Mouse (Mus musculus): ENCODE results near the gene Tenm2.

Tenm2 gene

DNA sequence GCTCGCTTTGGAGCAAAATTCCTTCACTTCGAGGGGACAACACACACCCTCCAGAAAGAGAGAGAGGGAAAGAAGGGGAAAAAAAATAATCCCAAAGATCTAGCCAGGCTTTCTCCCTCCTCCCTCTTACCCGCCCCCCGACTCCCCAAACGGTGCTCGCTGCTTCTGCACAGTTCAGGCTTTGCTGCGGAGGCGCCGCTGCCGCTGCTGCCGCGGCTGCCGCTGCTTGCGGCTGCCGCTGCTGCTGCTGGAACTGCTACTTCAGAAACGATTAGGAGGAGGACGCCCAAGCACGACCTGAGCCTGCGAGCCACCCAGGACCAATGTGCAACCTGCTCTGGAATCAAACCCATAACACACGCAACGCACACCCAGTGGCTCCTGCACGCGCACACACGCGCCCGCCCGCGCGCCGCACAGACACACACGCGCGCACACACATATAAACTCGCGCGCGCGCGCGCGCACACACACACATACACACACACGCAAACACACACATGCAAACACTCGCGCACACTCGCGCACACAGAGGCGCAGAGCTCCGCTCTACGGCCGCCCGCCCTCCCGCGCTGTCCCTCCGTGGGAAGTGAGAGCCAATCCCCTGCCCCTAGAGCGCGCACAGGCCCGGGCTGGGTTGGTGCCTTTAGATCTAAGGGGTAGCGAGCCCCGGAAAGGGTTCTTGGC is at the start of gene Tenm2:
Gene Tenm2, minus strand, starts transcription at position 51 of the 687 bp plus-strand sequence.
- peak; percentile 91 for DNase-seq (ENCODE audit: low read depth, low spot score)

DNA sequence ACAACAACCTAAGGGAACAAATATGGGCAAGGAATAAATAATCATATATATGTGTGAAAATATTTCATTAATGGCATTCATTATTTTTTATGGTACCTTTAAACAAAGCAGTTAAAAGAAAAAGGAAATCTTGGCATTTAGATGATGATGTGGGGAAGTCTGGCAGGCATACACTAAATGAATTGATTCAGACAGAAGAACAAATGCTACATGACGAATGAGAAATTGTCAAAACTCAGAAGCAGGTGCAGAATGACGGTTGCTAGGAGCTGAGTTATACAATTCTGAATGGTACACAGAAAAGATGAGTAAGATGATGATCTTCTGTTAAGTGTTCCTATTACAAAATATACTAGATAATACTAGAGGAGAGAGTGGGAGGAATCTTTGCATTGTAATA is 49.4 kb upstream of the Tenm2 start:
- DNase-seq (ENCODE audit: low read depth, low spot score): peak; percentile 42

- DNase-seq (ENCODE audit: low read depth, low spot score): no peak
These were observed 13.0 kb upstream of the Tenm2 start for GRCm38 (mm10) chr11:37248796-37249195.

DNA sequence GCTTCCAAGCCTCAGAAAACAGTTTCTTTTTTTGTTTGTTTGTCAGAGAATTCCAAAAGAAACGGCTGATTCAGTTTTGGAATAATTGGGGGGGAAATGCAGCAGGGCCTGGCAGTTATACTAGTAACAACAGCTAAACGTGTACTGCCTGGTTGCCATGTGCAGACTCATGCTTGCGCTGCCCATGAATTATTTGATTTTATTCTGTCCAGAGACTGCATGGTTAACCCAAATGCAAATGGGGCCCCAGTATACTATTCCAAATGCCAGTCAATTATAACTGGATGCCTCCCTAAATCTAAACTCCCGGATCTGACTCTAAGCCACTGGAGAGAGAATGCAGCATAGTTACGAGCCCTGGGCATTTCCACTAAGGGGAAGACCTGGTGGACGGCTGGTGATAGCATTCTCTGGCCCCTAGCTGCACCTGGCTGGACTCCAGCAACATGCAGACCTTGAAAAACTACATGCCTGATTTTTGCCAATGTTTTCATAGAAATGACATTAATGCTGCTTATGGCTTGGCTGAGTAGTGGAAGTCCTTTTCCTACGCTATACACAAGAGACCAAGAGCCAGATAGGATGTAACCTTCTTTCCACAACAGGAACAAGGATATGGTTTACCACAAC is 1.4 kb upstream of the Tenm2 start:
- DNase-seq (ENCODE audit: low read depth, low spot score): peak; percentile 50

- DNase-seq (ENCODE audit: low read depth, low spot score): peak; percentile 80
These were observed 878 bp upstream of the Tenm2 start for GRCm38 (mm10) chr11:37236601-37237083.

DNA sequence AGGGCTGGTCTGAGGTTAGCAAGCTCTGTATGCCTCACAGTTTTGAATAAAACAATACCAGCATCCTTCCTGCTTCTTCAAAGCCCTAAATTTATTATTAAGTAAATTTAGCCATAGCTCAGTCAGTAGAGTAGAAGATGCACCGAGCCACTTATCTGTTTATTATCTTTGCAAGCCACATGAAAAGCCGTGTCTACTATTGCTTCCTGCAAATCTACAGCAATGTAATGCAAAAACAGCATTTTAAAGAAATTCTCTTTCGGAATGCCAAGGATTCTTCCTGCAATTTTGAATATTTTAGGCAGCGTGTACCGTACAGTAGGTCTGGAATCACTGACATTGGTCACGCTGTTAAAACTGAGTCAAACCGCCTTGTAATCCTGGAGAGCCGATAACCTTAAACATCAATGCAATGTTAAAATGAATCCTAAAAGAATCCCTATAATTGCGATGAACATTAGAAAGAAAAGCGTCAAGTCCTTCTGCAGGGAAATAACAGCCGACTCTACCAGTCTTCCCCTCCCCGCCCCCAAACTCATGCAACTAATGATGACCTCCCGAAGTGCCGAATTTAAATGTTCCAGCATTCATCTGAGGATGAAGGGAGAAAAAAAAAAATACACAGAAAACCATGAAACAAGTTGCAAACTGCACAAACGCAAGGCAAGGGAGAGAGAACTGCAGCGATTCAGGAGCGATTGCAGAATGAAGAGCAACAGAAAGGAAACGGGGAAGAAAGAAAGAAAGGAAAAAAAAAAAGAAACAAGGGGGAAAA is 556 bp downstream of the Tenm2 start:
- DNase-seq (ENCODE audit: low read depth, low spot score): peak; percentile 45

- DNase-seq (ENCODE audit: low read depth, low spot score): no peak
These were observed 8.4 kb downstream of the Tenm2 start for GRCm38 (mm10) chr11:37227404-37227803.

DNA sequence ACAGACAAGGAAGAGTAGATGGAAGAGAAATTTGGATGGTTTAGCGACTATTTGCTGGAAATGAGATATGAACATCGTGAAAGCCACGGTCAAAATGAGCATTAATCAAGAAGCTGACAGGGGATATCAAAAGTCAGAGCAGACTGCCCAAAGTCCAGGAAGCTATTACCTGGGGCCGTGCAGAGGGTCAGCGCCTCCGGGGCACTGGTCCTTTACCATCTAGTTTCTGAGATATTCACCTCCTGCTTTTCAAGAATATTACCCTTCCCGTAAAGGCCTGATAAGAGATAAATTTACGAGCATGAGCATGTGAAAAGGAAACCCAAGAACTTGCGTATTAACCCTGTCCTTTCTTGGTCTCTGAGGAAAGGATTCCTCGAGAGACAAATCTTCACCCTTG is 8.8 kb downstream of the Tenm2 start:
- no peak for DNase-seq (ENCODE audit: low read depth, low spot score)

DNA sequence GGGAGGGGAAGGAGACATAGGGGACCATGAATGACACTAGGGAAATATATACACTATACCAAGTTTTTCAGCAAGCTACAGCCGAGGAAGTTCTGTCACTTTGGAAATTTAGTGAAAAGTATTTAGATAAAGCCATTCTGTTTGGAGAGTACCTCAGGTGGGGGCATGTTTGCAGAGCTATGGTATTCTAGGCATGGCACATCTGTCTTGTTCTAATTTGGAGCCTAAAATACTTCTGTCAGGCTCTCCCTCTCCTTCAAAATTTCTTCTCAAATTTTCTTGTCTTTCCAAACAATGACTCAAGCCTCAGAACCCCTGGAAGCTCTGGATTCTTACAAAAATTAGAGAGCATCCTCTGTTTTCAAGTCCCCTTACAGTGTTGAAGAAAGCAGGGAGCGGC is 13.0 kb downstream of the Tenm2 start:
- DNase-seq (ENCODE audit: low read depth, low spot score): peak; percentile 60

DNA sequence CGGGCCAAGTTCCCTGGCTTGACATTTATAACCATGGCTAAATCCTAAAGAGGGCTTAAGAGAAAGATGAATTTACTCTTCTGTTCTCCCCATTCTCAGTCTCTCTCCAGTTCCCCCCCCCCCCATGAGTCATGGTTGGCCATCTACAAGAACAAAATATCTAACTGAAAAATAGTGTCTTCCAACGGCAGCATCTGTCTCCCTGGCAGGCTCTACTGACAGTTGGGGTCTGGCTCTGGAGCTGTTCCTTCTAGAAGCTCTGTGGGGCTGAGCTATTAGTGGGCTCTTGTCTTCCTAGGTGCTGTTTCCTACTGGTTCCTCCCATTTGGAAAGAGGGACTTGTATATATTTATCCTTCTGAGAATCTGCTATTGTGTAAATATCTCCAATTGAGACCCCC is 13.7 kb downstream of the Tenm2 start:
- peak; percentile 80 for DNase-seq (ENCODE audit: low read depth, low spot score)

DNA sequence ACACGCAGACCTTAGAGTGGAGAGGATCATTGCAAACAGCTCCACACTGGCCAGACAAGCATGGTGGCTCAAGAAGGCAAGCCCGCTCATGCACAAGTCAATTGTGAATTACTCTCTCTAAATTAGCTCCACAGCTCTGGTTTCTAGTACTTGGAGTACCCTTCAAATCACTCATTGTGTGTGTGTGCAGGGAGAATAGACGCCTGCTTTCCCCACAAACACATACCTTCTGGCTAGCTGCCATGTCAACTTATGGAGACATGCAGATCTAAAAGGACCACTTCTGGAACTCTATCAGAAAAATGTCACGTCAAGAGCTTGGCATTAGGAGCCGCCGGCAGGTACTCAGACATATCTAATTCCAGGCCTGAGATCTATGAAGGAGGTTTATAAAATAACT is 14.8 kb downstream of the Tenm2 start:
- DNase-seq (ENCODE audit: low read depth, low spot score): no peak

DNA sequence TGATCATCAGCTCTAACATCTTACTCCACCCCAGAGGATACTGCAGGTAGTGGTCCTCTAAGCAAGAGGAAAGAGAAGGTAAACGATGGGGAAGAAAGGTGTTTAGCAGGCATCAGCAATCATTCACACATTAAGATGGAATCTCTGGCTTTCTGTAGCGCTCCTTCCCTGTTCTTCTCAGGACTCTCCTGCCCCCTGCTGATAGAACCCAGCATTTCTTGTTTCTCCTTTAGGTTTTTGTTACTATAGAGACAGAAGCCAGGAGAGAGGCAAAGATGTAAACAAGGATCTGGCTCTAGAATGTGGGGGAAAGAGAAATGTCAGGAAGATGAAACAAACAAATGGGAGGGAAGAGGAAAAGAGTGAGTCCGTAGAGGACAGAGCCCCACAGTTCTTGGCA is 49.6 kb downstream of the Tenm2 start:
- DNase-seq (ENCODE audit: low read depth, low spot score): peak; percentile 88

- DNase-seq (ENCODE audit: low read depth, low spot score): peak; percentile 43
These were observed 58.3 kb downstream of the Tenm2 start for GRCm38 (mm10) chr11:37177426-37177825.

DNA sequence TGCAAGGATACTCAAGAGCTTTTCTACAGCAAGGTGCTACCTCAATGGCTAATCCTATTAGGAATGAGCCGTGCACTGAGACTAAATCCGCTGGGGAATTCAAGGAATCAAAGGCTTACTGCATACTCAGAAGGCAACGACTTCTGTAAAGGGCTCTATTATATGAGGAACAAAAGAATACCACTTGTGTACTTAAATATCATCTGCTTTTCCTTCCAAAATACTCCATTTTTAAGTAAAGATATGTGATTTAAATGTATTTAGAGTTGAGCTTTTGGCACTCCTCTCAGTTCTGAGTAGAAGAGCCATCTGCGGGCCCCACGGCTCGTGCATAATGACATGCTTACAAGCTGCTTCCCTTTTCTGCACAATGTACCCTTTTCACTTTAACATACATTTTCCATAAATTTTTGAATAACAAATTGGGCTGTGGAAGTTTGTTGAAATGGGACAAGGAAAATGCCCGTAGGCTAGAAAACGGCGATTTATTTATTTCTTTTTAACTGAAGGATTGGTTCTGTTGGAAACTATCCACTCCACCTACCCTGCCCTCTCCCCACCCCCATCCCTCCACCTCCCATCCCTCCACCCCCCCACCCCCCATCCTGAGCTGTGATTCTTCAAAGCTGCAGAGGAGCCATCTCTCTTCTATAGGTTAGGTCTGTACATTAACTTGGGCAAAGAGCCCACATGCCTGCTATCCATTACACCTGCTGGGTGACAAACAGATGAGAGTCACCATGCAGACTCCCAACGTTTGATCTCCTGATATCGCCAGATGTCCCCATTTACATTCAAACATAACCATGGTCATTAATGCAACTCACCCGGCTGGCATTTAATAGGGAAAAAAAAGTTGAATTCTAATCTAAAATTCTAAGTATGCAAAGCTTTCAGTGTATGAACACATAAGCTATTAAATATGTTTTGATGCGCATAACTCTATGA is 81.6 kb downstream of the Tenm2 start:
- DNase-seq (ENCODE audit: low read depth, low spot score): peak; percentile 77

- DNase-seq (ENCODE audit: low read depth, low spot score): no peak
These were observed 82.4 kb downstream of the Tenm2 start for GRCm38 (mm10) chr11:37153382-37153781.

DNA sequence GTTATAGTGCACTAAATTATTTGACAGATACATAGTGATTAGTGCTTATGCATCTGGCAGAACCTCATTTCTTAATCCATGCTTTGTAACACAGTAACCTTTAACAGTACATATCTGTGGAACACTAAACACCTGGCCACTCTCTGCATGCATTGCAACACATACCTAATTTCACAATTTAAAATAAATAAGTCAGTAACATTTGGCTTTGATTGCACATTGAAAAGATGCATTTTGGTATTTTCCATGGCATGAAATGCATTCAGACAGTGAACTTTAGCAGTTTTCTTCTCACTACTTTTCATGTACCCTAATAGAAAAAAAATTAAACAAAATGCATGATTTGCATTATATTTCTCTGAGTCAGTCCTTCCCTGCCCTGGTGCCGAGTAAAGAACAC is 85.8 kb downstream of the Tenm2 start:
- DNase-seq (ENCODE audit: low read depth, low spot score): no peak

DNA sequence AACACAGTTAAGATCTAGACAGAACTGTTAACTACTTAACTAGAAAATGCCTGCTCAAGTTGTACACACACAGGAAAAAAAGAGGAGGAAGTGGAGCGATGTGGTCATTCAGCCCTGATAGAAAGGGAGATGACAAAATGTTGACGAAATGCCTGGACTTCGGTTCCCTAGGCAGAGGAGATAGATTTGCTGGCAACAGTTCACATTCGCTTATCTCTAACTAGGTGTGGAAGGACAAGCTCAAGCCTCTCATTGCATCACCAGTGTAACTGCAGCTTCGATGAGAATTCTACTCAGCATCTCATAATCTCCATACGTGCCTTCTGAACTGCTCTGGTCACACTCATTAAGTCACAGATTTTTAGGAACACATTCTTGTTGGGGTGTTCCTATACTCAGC is 91.8 kb downstream of the Tenm2 start:
- DNase-seq (ENCODE audit: low read depth, low spot score): no peak

- DNase-seq (ENCODE audit: low read depth, low spot score): no peak
These were observed 92.3 kb downstream of the Tenm2 start for GRCm38 (mm10) chr11:37143478-37143877.

GRCm38 (mm10) chr11:37128893-37129292 is 106.9 kb downstream of the Tenm2 start:
- DNase-seq (ENCODE audit: low read depth, low spot score): peak; percentile 20

DNA sequence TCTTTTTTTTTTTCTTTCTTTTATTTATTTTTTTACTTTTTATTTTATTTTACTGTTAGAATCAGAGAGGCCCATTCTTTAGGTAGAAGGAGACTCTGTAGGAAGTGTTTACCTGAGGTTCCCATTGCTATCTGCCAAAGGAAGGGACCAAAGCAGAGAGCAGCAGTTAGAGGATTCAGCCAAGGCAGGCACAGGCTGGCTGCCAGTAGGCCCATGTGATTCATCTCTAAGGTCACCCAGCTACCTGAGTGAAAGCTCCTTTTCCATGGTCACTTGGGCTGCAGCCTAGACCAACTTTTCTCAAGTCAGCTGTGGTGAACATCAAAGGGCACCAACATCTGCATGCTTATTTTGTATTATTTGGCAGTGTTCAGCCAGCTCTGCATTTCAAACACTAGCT is 117.7 kb downstream of the Tenm2 start:
- no peak for DNase-seq (ENCODE audit: low read depth, low spot score)

GRCm38 (mm10) chr11:37115188-37115587 is 120.6 kb downstream of the Tenm2 start:
- no peak for DNase-seq (ENCODE audit: low read depth, low spot score)

Data from brain, adult 2 months (tissue).